Comparison of ENCODE assay signal across 8 mouse cellular contexts in the genomic region with DNA sequence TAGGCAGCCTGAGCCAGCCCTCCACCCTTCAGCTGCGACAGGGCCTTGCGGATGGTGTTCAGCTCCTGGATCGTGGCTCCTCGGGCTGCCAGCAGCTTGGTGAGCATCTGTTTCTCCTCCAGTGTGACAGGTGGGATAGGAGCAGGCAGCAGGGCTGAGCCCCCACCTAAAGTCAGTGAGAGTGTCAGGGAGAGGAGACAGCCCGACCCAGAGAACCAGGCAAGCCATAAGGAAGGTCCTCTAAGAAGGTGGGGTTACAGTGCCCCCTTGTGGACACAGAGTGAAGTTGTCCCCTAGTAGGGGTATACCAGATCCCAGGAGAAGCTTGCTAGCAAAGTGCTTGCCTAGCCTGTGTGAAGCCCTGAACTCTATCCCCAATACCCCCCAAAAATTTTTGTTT. TPM values are rescaled to one million over a fixed set of nuclear protein-coding genes. Genes with fewer than 3 reads are reported as not detected.
DNase-seq lines count a peak whose midpoint lies in the region; ATAC-seq and TF ChIP-seq lines count a peak whose summit lies in the region.

No protein-coding gene starts in this region.

- H3K4me2 ChIP-seq in intestine, postnatal 0 days (replicated peaks; ENCODE audit: low read depth) = peak overlapping the region; percentile 46
- no peak overlapping the region for H3K4me2 ChIP-seq in intestine, embryonic 15.5 days (replicated peaks)
- H3K4me2 ChIP-seq in liver, postnatal 0 days (ENCODE audit: low read depth, low read length) = peak overlapping the region; percentile 52
- H3K4me2 ChIP-seq in neural tube, embryonic 14.5 days (ENCODE audit: low read depth, low read length) = no peak overlapping the region

- TF ChIP-seq CTCF in intestine, postnatal 0 days (IDR thresholded peaks at IDR 0.05; ENCODE audit: low read depth) = peak; percentile 83
- TF ChIP-seq CTCF in liver, postnatal 0 days (IDR thresholded peaks at IDR 0.05; ENCODE audit: low read depth) = peak; percentile 86

- H3K4me1 ChIP-seq in intestine, postnatal 0 days (replicated peaks; ENCODE audit: control insufficient read depth, insufficient read depth, low read length) = no peaks in the 10 kb centered on the region
- H3K4me1 ChIP-seq in intestine, embryonic 15.5 days (replicated peaks) = no peaks in the 10 kb centered on the region; the same call in 1 of the 2 replicates
- peaks cover 11% of the 10 kb centered on the region for H3K4me1 ChIP-seq in liver, postnatal 0 days (ENCODE audit: insufficient read depth)
- peaks cover 12% of the 10 kb centered on the region; the same call in 1 of the 2 replicates for H3K4me1 ChIP-seq in neural tube, embryonic 14.5 days (ENCODE audit: control insufficient read depth, insufficient read depth, low read length)

- no peaks in the 10 kb centered on the region for H3K27me3 ChIP-seq in intestine, postnatal 0 days (replicated peaks; ENCODE audit: control insufficient read depth, insufficient read depth, low read length)
- H3K27me3 ChIP-seq in intestine, embryonic 15.5 days (replicated peaks) = no peaks in the 10 kb centered on the region
- H3K27me3 ChIP-seq in liver, postnatal 0 days (ENCODE audit: insufficient read depth, low read length) = no peaks in the 10 kb centered on the region
- no peaks in the 10 kb centered on the region for H3K27me3 ChIP-seq in neural tube, embryonic 14.5 days (ENCODE audit: control insufficient read depth, insufficient read depth, low read length)

- H3K9me3 ChIP-seq in intestine, postnatal 0 days (ENCODE audit: control insufficient read depth) = no peaks in the 10 kb centered on the region
- H3K9me3 ChIP-seq in intestine, embryonic 15.5 days = no peaks in the 10 kb centered on the region
- H3K9me3 ChIP-seq in liver, postnatal 0 days (ENCODE audit: low read length) = no peaks in the 10 kb centered on the region
- no peaks in the 10 kb centered on the region for H3K9me3 ChIP-seq in neural tube, embryonic 14.5 days (ENCODE audit: control insufficient read depth, low read length)

- no peak for TF ChIP-seq EP300 in liver, postnatal 0 days (IDR thresholded peaks at IDR 0.05; ENCODE audit: low read depth)

- no peak for ATAC-seq in intestine, postnatal 0 days
- ATAC-seq in intestine, embryonic 15.5 days = no peak
- ATAC-seq in liver, postnatal 0 days = peak; percentile 28; the same call in 1 of the 2 replicates
- ATAC-seq in neural tube, embryonic 14.5 days (ENCODE audit: low read depth) = peak; percentile 62

- H3K27ac ChIP-seq in intestine, postnatal 0 days (ENCODE audit: low read depth, low read length) = no peak overlapping the region
- H3K27ac ChIP-seq in intestine, embryonic 15.5 days = no peak overlapping the region
- no peak overlapping the region for H3K27ac ChIP-seq in liver, postnatal 0 days (ENCODE audit: low read depth)
- peak overlapping the region; percentile 16; the same call in 1 of the 2 replicates for H3K27ac ChIP-seq in neural tube, embryonic 14.5 days (ENCODE audit: low read depth, low read length)

- H3K9ac ChIP-seq in intestine, postnatal 0 days (ENCODE audit: low read depth, low read length) = no peak overlapping the region
- H3K9ac ChIP-seq in intestine, embryonic 15.5 days = no peak overlapping the region
- peak overlapping the region; percentile 69 for H3K9ac ChIP-seq in liver, postnatal 0 days (replicated peaks)
- no peak overlapping the region for H3K9ac ChIP-seq in neural tube, embryonic 14.5 days (replicated peaks; ENCODE audit: low read depth, low read length)

- 60% methylated on average over 5 of the region's 5 CpGs for WGBS in intestine, postnatal 0 days
- WGBS in intestine, embryonic 15.5 days = 37% methylated on average over 5 of the region's 5 CpGs
- WGBS in liver, postnatal 0 days (ENCODE audit: insufficient replicate concordance) = 72% methylated on average over 5 of the region's 5 CpGs
- 43% methylated on average over 5 of the region's 5 CpGs for WGBS in neural tube, embryonic 14.5 days

- no peaks in the 10 kb centered on the region for H3K36me3 ChIP-seq in intestine, postnatal 0 days (ENCODE audit: control insufficient read depth, insufficient read depth)
- H3K36me3 ChIP-seq in intestine, embryonic 15.5 days = no peaks in the 10 kb centered on the region
- no peaks in the 10 kb centered on the region; the same call in 1 of the 2 replicates for H3K36me3 ChIP-seq in liver, postnatal 0 days (replicated peaks; ENCODE audit: insufficient read depth, low read length)
- H3K36me3 ChIP-seq in neural tube, embryonic 14.5 days (ENCODE audit: control insufficient read depth, insufficient read depth, low read length) = no peaks in the 10 kb centered on the region

- DNase-seq in adrenal gland, postnatal 10 days = peak; percentile 72
- DNase-seq in embryo, embryonic 9.5 days (ENCODE audit: extremely low spot score) = peak; percentile 72
- peak; percentile 80 for DNase-seq in induced T-regulatory cell, adult 2 months (ENCODE audit: low read depth)
- DNase-seq in liver, postnatal 0 days = peak; percentile 67
- DNase-seq in frontal cortex, postnatal 14 days (ENCODE audit: low spot score in 2 of 2) = no peak

- H3K4me3 ChIP-seq in intestine, postnatal 0 days (ENCODE audit: low read depth, low read length) = no peak overlapping the region
- no peak overlapping the region for H3K4me3 ChIP-seq in intestine, embryonic 15.5 days (replicated peaks)
- peak overlapping the region; percentile 35 for H3K4me3 ChIP-seq in liver, postnatal 0 days (ENCODE audit: low read depth, low read length)
- no peak overlapping the region for H3K4me3 ChIP-seq in neural tube, embryonic 14.5 days (ENCODE audit: low read depth, low read length)

RNA-seq across cellular contexts. Expression of a gene that starts 1.5 kb away (rescaled TPM):
- 17.4 and 20.6 TPM in 2 replicates for polyA plus RNA-seq in intestine, postnatal 0 days (2015; fragmentation: Nextera tagmentation; extraction: Ambion mirVana)
- polyA plus RNA-seq in intestine, embryonic 15.5 days (2015; fragmentation: Nextera tagmentation; extraction: Ambion mirVana) = 3.4 and 4.3 TPM in 2 replicates
- total RNA-seq in adrenal gland, postnatal 10 days (2021) = 10 to 100 TPM; 15.7 to 23.2 TPM
- 41.4 and 46.5 TPM in 2 replicates for polyA plus RNA-seq in liver, postnatal 0 days (2015; fragmentation: Nextera tagmentation; extraction: Ambion mirVana)
- 3.3 and 4.3 TPM in 2 replicates for polyA plus RNA-seq in neural tube, embryonic 14.5 days (2014; fragmentation: Nextera tagmentation; extraction: Ambion mirVana)

RNA-seq across cellular contexts. Expression of a gene that starts 14.3 kb away (rescaled TPM):
- 10.6 and 11.3 TPM in 2 replicates for polyA plus RNA-seq in intestine, postnatal 0 days (2015; fragmentation: Nextera tagmentation; extraction: Ambion mirVana)
- polyA plus RNA-seq in intestine, embryonic 15.5 days (2015; fragmentation: Nextera tagmentation; extraction: Ambion mirVana) = 16.5 and 19.0 TPM in 2 replicates
- 10 to 100 TPM; 72.1 to 87.6 TPM for total RNA-seq in adrenal gland, postnatal 10 days (2021)
- 5.3 and 5.7 TPM in 2 replicates for polyA plus RNA-seq in liver, postnatal 0 days (2015; fragmentation: Nextera tagmentation; extraction: Ambion mirVana)
- 37.4 and 40.4 TPM in 2 replicates for polyA plus RNA-seq in neural tube, embryonic 14.5 days (2014; fragmentation: Nextera tagmentation; extraction: Ambion mirVana)

RNA-seq across cellular contexts. Expression of a gene that starts 43.1 kb away (rescaled TPM):
- 10.0 and 10.8 TPM in 2 replicates for polyA plus RNA-seq in intestine, postnatal 0 days (2015; fragmentation: Nextera tagmentation; extraction: Ambion mirVana)
- 30.4 and 31.7 TPM in 2 replicates for polyA plus RNA-seq in intestine, embryonic 15.5 days (2015; fragmentation: Nextera tagmentation; extraction: Ambion mirVana)
- total RNA-seq in adrenal gland, postnatal 10 days (2021) = 100 to 1,000 TPM; 119 to 129 TPM
- polyA plus RNA-seq in liver, postnatal 0 days (2015; fragmentation: Nextera tagmentation; extraction: Ambion mirVana) = 11.0 and 11.1 TPM in 2 replicates
- 11.1 and 14.4 TPM in 2 replicates for polyA plus RNA-seq in neural tube, embryonic 14.5 days (2014; fragmentation: Nextera tagmentation; extraction: Ambion mirVana)

RNA-seq across cellular contexts. Expression of a gene that starts 46.5 kb away (rescaled TPM):
- polyA plus RNA-seq in intestine, postnatal 0 days (2015; fragmentation: Nextera tagmentation; extraction: Ambion mirVana) = 21.9 and 25.6 TPM in 2 replicates
- 51.5 and 52.5 TPM in 2 replicates for polyA plus RNA-seq in intestine, embryonic 15.5 days (2015; fragmentation: Nextera tagmentation; extraction: Ambion mirVana)
- 10 to 100 TPM; 38.5 to 58.6 TPM for total RNA-seq in adrenal gland, postnatal 10 days (2021)
- 22.4 and 23.0 TPM in 2 replicates for polyA plus RNA-seq in liver, postnatal 0 days (2015; fragmentation: Nextera tagmentation; extraction: Ambion mirVana)
- 44.2 and 48.4 TPM in 2 replicates for polyA plus RNA-seq in neural tube, embryonic 14.5 days (2014; fragmentation: Nextera tagmentation; extraction: Ambion mirVana)

RNA-seq across cellular contexts. Expression of a gene that starts 59.8 kb away (rescaled TPM):
- 39.8 and 46.6 TPM in 2 replicates for polyA plus RNA-seq in intestine, postnatal 0 days (2015; fragmentation: Nextera tagmentation; extraction: Ambion mirVana)
- 66.7 and 76.7 TPM in 2 replicates for polyA plus RNA-seq in intestine, embryonic 15.5 days (2015; fragmentation: Nextera tagmentation; extraction: Ambion mirVana)
- total RNA-seq in adrenal gland, postnatal 10 days (2021) = 1 to 10 TPM in 1 of 2 experiments, under 1 TPM in 1; 0.96 to 1.7 TPM
- polyA plus RNA-seq in liver, postnatal 0 days (2015; fragmentation: Nextera tagmentation; extraction: Ambion mirVana) = not detected in 2 replicates
- 0.21 and 0.40 TPM in 2 replicates for polyA plus RNA-seq in neural tube, embryonic 14.5 days (2014; fragmentation: Nextera tagmentation; extraction: Ambion mirVana)

Comparison
In these comparisons a context has a peak if more than half of its experiments do, and no peak if none do; other contexts are left out.
1. H3K4me2 ChIP-seq: peak in intestine, postnatal 0 days (single experiment) and liver, postnatal 0 days (single experiment); none in intestine, embryonic 15.5 days (single experiment) and neural tube, embryonic 14.5 days (single experiment).
2. ATAC-seq: peak in liver, postnatal 0 days (single experiment) and neural tube, embryonic 14.5 days (single experiment); none in intestine, postnatal 0 days (single experiment) and intestine, embryonic 15.5 days (single experiment).
3. DNase-seq: peak in adrenal gland, postnatal 10 days (single experiment), embryo, embryonic 9.5 days (single experiment), induced T-regulatory cell, adult 2 months (single experiment) and liver, postnatal 0 days (single experiment); none in frontal cortex, postnatal 14 days (0 of 2).